Mouse (Mus musculus) neural tube, embryonic 14.5 days (tissue): ENCODE measurements around the gene Ankra2. TPM values are rescaled to one million over a fixed set of nuclear protein-coding genes. Genes with fewer than 3 reads are reported as not detected.

Source experiments
- ATAC-seq: fragments of 200-750 bp; cut with Nextera tagmentation; 2 replicates; pipeline ENCODE4 v1.8.0; 2017; ENCODE audit warnings: low read depth, mild to moderate bottlenecking, moderate TSS enrichment, moderate library complexity
- H3K27ac ChIP-seq: fragments of 300-500 bp; sonication (generic); 2 replicates; pipeline ENCODE4 v1.5.1; 2014; ENCODE audit warnings: low read depth, mild to moderate bottlenecking, control low read depth, low read length, moderate library complexity, mixed read lengths
- H3K27me3 ChIP-seq: fragments of 300-500 bp; sonication (generic); 2 replicates; pipeline ENCODE4 v1.6.1; 2014; ENCODE audit warnings: low read length; ENCODE audit not compliant: control insufficient read depth, insufficient read depth
- H3K36me3 ChIP-seq: fragments of 300-500 bp; sonication (generic); 2 replicates; pipeline ENCODE4 v1.6.1; 2014; ENCODE audit warnings: low read length, mixed read lengths; ENCODE audit not compliant: control insufficient read depth, insufficient read depth
- H3K4me1 ChIP-seq: fragments of 300-500 bp; sonication (generic); 2 replicates; pipeline ENCODE4 v1.6.1; 2014; ENCODE audit warnings: low read length; ENCODE audit not compliant: control insufficient read depth, insufficient read depth
- H3K4me2 ChIP-seq: fragments of 300-500 bp; sonication (generic); 2 replicates; pipeline ENCODE4 v1.6.1; 2014; ENCODE audit warnings: mild to moderate bottlenecking, low read depth, low read length, control low read depth
- H3K4me3 ChIP-seq: fragments of 300-500 bp; sonication (generic); 2 replicates; pipeline ENCODE4 v1.5.1; 2014; ENCODE audit warnings: low read depth, low read length, control low read depth, mixed read lengths
- H3K9ac ChIP-seq: fragments of 300-500 bp; sonication (generic); replicated peaks from 2 replicates; pipeline ENCODE4 v1.6.1; 2014; ENCODE audit warnings: low read depth, mild to moderate bottlenecking, control low read depth, low read length, mixed read lengths
- H3K9me3 ChIP-seq: fragments of 300-500 bp; sonication (generic); 2 replicates; pipeline ENCODE4 v1.6.1; 2016; ENCODE audit warnings: low read length; ENCODE audit not compliant: control insufficient read depth
- WGBS: fragments of 180-500 bp; shearing (Covaris S2); extraction: QIAGEN DNeasy Blood & Tissue Kit; methylation state at CpG from one replicate; pipeline ENCODE4 v1.1.7; 2014; 5-methylcytosine and 5-hydroxymethylcytosine counted together
- polyA plus RNA-seq: library from polyadenylated mRNA; unstranded; fragments of >200 nt; fragmentation: Nextera tagmentation; extraction: Ambion mirVana; gene quantifications from 2 replicates; pipeline ENCODE4 v1.2.1, GENCODE M21; 2014

Ankra2 gene
- polyA plus RNA-seq, 1 experiment from 2014 or later: 96.9 TPM

DNA sequence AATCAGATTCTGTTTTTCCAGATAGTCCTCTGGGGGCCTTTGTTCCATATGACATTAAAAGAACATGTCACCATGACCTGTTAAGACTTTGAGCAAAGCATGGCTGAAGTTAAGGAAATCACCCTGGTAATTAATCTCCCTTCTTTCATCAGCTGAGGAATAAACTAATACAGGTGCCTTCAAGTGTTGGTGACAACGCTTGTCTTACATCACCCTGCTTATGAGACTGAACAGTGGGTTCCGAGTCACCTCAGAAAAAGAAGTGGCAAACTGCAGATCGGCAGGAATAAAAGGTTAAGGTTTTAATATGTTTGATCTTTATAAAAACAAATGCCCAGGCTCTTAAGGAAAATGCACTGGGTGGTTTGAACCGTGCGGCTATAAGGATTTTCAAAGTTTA lies 16.8 kb downstream of the Ankra2 start, which contains the start of gene Gm21976:
TSS of gene Gm21976 (plus strand) at position 202 of the 400 bp plus-strand sequence.
- Histone ChIP-seq H3K9me3 (no peaks in the 10 kb centered on the region), H3K4me2 (no peak within 1 kb of the TSS), H3K9ac (no peak within 1 kb of the TSS), H3K36me3 (peaks cover 9% of the 10 kb centered on the region), H3K4me1 (no peaks in the 10 kb centered on the region), H3K27ac (no peak within 1 kb of the TSS), H3K4me3 (no peak within 1 kb of the TSS), H3K27me3 (no peaks in the 10 kb centered on the region)
- WGBS: 94% methylated on average over 5 of the region's 5 CpGs
- no peak for ATAC-seq

DNA sequence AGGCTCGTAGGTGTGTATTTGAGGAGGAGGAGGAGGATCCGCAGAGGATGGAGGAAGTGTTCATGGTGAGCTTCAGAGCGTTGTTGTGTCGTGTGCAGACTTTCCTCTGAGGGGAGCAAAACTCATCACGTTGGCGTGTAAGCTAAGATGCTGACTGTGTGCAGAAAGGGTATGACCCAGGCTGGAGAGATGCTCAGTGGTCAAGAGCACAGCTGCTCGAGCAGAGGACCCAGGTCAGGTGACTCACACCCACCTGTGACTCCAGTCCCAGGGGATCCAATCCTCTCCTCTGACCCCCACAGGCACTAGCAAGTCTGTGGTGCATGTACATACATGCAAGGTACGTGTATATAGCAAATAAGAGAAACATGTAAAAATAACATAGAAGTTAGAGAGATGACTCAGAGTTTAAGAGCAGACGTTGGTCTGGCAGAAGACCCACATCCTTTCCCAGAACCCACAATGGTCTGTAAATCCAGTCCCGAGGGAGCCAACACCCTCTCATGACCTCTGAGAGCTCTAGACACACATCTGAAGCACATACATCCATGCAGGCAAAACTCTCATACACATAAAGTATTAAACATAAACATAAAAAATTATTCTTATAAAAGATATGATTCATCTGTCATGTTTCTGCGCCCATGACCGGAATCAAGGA lies 18.2 kb downstream of the Ankra2 start:
- no peak overlapping the region for H3K9ac ChIP-seq
- H3K27me3 ChIP-seq: no peaks in the 10 kb centered on the region
- 80% methylated on average over 12 of the region's 12 CpGs for WGBS
- no peak for ATAC-seq
- no peaks in the 10 kb centered on the region for H3K9me3 ChIP-seq
- no peaks in the 10 kb centered on the region for H3K4me1 ChIP-seq
- no peaks in the 10 kb centered on the region for H3K36me3 ChIP-seq
- H3K4me2 ChIP-seq: no peak overlapping the region
- no peak overlapping the region for H3K4me3 ChIP-seq
- H3K27ac ChIP-seq: no peak overlapping the region

DNA sequence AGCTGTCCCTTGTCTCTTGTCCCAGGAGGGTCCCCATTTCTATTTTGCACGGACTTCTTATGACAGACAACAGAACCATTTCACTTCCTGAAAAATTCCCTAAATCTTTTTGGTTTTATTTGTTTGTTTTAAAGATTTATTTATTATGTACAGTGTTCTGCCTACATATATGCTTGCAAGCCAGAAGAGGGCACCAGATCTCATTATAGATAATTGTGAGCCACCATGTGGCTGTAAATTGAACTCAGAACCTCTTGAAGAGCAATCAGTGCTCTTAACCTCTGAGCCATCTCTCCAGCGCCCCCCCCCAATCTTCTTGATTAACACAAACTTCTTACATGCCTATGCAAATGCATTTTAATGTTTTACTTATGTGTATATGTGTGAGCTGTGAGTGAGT lies 27.8 kb downstream of the Ankra2 start:
- no peak for ATAC-seq
- no peak overlapping the region for H3K4me2 ChIP-seq
- H3K4me1 ChIP-seq: no peaks in the 10 kb centered on the region
- H3K36me3 ChIP-seq: no peaks in the 10 kb centered on the region
- H3K9me3 ChIP-seq: no peaks in the 10 kb centered on the region
- 45% methylated on average over 2 of the region's 2 CpGs for WGBS
- no peak overlapping the region for H3K9ac ChIP-seq
- H3K27me3 ChIP-seq: no peaks in the 10 kb centered on the region
- no peak overlapping the region for H3K4me3 ChIP-seq
- H3K27ac ChIP-seq: no peak overlapping the region

DNA sequence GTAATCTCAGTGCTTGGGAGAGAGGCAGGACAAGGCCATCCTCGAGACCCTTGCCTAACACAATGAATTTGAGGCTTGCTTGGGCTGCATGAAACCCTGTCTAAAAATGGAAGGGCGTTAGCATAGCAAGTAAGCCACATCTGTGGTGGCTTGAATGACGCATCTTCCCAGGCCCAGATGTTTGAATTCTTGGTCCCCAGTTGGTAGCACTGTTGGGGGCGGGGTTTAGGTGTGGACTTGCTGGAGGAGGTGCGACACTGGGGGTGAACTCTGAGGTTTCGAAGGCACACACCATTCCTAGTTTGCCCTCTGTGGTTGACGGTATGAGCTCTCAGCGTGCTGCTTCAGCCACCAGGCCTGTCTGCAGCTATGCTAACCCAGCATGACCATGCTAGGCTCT lies 28.8 kb downstream of the Ankra2 start:
- no peak for ATAC-seq
- no peaks in the 10 kb centered on the region for H3K36me3 ChIP-seq
- H3K27ac ChIP-seq: no peak overlapping the region
- no peak overlapping the region for H3K4me2 ChIP-seq
- WGBS: 86% methylated on average over 8 of the region's 8 CpGs
- no peak overlapping the region for H3K4me3 ChIP-seq
- no peaks in the 10 kb centered on the region for H3K4me1 ChIP-seq
- H3K9me3 ChIP-seq: no peaks in the 10 kb centered on the region
- H3K9ac ChIP-seq: no peak overlapping the region
- H3K27me3 ChIP-seq: no peaks in the 10 kb centered on the region

DNA sequence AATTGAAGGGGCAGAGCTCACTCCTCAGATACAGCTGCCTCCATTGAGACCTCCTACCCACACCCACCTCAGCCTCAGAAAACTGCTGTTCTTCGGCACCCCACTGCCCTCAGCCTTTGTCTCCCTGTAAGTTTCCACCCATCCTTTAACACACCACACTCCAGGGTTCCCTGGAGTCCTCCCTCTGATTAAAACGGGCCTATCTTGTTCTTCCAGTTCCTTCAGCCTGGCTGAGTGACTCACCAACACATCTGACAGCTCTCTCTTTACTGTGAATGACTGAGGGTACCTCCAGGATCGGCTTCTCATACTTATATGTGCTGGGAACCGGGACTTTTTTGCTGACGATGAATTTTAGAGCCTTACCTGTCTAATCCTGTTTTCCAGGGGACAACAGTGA lies 33.2 kb downstream of the Ankra2 start:
- 51% methylated on average over 5 of the region's 5 CpGs for WGBS
- no peak for ATAC-seq

DNA sequence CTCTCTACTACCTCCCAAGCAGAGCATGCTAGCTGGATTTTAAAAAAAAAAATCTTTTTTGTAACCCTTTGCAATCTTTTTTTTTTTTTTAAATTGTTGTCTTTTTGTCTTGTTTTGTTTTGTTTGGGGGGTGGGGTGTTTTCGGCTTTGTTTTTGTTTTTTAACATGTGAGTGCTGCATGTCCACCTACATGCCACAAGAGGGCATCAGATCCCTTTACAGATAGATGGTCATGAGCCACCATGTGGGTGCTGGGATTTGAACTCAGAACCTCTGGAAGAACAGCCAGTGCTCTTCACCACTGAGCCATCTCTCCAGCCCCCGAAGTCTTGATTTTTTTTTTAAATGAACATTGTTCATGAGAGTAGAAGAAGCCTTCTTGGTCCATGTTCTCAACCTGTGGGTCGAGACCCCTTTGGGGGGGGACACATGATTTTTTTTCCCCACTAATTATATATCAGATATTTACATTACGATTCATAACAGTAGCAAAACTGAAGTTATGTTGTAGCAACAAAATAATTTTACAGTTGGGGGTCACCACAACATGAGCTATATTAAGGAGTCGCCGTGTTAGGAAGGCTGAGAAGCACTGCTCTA lies 35.1 kb downstream of the Ankra2 start:
- 93% methylated on average over 6 of the region's 6 CpGs for WGBS
- H3K4me2 ChIP-seq: no peak overlapping the region
- H3K9ac ChIP-seq: no peak overlapping the region
- H3K9me3 ChIP-seq: no peaks in the 10 kb centered on the region
- no peak for ATAC-seq
- no peak overlapping the region for H3K27ac ChIP-seq
- H3K27me3 ChIP-seq: no peaks in the 10 kb centered on the region
- no peaks in the 10 kb centered on the region for H3K36me3 ChIP-seq
- H3K4me1 ChIP-seq: no peaks in the 10 kb centered on the region
- no peak overlapping the region for H3K4me3 ChIP-seq

More for the DNA sequence above, 33.2 kb downstream of the Ankra2 start:
- Histone ChIP-seq H3K27me3 (no peaks in the 10 kb centered on the region), H3K9ac (no peak overlapping the region), H3K36me3 (no peaks in the 10 kb centered on the region), H3K9me3 (no peaks in the 10 kb centered on the region), H3K4me2 (no peak overlapping the region), H3K27ac (no peak overlapping the region), H3K4me3 (no peak overlapping the region), H3K4me1 (no peaks in the 10 kb centered on the region)

DNA sequence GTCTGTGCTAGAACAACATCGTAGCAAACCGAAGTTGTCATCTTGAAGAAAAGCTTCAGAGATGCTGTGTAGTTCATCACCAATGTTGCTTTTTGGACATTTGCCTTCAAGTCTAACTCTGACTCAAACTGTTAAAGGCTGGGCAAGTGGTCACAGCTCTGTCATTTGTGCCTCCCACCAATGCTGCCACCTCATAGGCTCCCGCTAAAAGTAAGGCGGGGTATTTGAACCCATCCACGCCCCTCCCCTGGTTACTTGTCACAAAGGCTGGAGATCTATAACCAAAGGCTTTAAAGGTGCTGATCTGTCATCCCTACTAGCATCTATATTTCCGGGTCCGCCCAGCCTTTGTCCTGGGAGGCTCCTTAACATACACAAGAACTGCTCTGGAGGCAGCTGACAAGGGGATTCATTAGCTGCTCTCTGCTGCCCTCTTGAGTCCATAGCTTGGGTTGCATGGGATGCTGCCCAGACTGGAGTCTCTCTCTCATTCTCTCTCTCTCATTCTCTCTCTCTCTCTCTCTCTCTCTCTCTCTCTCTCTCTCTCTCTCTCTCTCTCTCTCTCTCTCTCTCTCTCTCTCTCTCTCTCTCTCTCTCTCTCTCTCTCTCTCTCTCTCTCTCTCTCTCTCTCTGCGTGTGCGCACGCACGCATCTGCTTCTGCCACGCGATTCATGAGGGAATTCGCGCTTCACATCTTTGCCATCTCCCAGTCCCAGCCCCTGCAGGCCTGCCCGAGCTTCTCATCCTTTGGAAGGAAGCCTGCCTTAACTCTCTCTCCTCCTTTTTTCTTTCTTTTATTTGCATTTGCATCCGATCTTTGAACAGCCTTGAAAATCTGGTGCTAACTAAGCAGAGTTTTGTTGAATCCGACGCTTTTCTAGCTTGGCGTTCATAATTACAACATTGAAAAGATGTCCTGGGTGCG lies 36.2 kb downstream of the Ankra2 start:
- Histone ChIP-seq H3K36me3 (no peaks in the 10 kb centered on the region), H3K9me3 (no peaks in the 10 kb centered on the region), H3K9ac (no peak overlapping the region), H3K4me1 (no peaks in the 10 kb centered on the region), H3K4me3 (no peak overlapping the region), H3K27ac (no peak overlapping the region), H3K4me2 (no peak overlapping the region), H3K27me3 (no peaks in the 10 kb centered on the region)
- WGBS: 50% methylated on average over 21 of the region's 21 CpGs
- peak; percentile 87 for ATAC-seq

DNA sequence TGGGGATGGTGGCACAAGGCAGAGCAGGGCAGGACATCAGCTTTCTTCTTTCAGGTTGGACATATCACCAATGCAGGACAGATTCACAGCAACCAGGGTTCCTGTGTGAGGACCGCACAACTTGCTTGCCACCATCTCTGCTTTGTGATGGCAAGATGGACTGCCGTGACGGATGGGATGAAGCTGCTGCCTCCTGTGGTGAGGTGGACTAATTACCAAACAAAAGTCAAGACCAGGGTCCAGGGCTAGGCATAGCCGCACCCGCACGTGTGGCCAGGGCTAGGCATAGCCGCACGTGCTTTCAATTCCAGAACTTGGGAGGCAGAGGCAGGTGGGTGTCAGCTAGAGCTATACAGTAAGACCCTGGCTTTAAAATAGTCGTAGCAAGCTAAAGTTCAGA lies 42.4 kb downstream of the Ankra2 start:
- Histone ChIP-seq H3K9me3 (no peaks in the 10 kb centered on the region), H3K4me2 (no peak overlapping the region), H3K4me3 (no peak overlapping the region), H3K27me3 (no peaks in the 10 kb centered on the region), H3K4me1 (no peaks in the 10 kb centered on the region; the same call in 1 of the 2 replicates), H3K36me3 (peaks cover 21% of the 10 kb centered on the region), H3K27ac (no peak overlapping the region), H3K9ac (no peak overlapping the region)
- WGBS: 90% methylated on average over 9 of the region's 9 CpGs
- no peak for ATAC-seq

DNA sequence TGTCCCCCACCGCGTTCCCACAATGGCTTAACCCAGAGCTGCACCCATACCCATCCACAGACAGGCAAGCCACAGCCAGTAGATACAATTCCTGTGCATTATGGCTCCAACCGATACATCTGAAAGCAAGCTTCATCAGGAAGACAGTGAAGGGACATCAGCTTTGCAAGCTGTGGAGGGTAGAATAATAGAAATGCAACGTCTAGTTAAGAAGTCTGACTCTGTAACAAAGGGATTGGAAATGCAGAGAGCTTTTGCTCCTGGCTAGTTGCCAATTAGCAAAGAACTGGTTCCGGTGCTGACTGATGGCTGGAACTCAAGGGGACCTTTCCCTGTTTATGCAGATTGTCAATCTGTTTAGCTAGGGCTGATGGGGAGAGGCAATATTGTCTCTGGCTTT lies 43.5 kb downstream of the Ankra2 start:
- Histone ChIP-seq H3K4me1 (no peaks in the 10 kb centered on the region; the same call in 1 of the 2 replicates), H3K27me3 (no peaks in the 10 kb centered on the region), H3K9ac (no peak overlapping the region), H3K27ac (no peak overlapping the region), H3K36me3 (peaks cover 33% of the 10 kb centered on the region), H3K9me3 (no peaks in the 10 kb centered on the region), H3K4me3 (no peak overlapping the region), H3K4me2 (no peak overlapping the region)
- ATAC-seq: no peak
- 32% methylated on average over 5 of the region's 5 CpGs for WGBS
